Mouse (Mus musculus) neural tube, embryonic 11.5 days (tissue): ENCODE results near the gene Elp4. TPM values are rescaled to one million over a fixed set of nuclear protein-coding genes. Genes with fewer than 3 reads are reported as not detected.

Source experiments
- ATAC-seq: fragments of 200-750 bp; cut with Nextera tagmentation; 2 replicates; pipeline ENCODE4 v1.8.0; 2017; ENCODE audit warnings: moderate number of reproducible peaks, mild to moderate bottlenecking, moderate TSS enrichment, moderate library complexity; ENCODE audit not compliant: insufficient read depth, low FRiP score, low TSS enrichment
- DNase-seq: peaks from one replicate; pipeline ENCODE4 v3.0.0-alpha.2; 2015; ENCODE audit warnings: low spot score
- H3K27ac ChIP-seq: fragments of 300-500 bp; sonication (generic); 2 replicates; pipeline ENCODE4 v1.5.1; 2014; ENCODE audit warnings: low read depth, mild to moderate bottlenecking, low read length
- H3K27me3 ChIP-seq: fragments of 300-500 bp; sonication (generic); 2 replicates; pipeline ENCODE4 v1.6.1; 2014; ENCODE audit warnings: mild to moderate bottlenecking, low read length, mixed read lengths; ENCODE audit not compliant: control insufficient read depth, insufficient read depth
- H3K36me3 ChIP-seq: fragments of 300-500 bp; sonication (generic); 2 replicates; pipeline ENCODE4 v1.6.1; 2014; ENCODE audit warnings: mild to moderate bottlenecking, low read length, moderate library complexity, mixed read lengths; ENCODE audit not compliant: control insufficient read depth, insufficient read depth
- H3K4me1 ChIP-seq: fragments of 300-500 bp; sonication (generic); 2 replicates; pipeline ENCODE4 v1.6.1; 2014; ENCODE audit warnings: low read length, mixed read lengths; ENCODE audit not compliant: control insufficient read depth, insufficient read depth
- H3K4me2 ChIP-seq: fragments of 300-500 bp; sonication (generic); 2 replicates; pipeline ENCODE4 v1.6.1; 2014; ENCODE audit warnings: low read depth, mild to moderate bottlenecking, moderate library complexity
- H3K4me3 ChIP-seq: fragments of 300-500 bp; sonication (generic); 2 replicates; pipeline ENCODE4 v1.5.1; 2014; ENCODE audit warnings: low read depth, low read length
- H3K9ac ChIP-seq: fragments of 300-500 bp; sonication (generic); 2 replicates; pipeline ENCODE4 v1.6.1; 2014; ENCODE audit warnings: mild to moderate bottlenecking, low read length
- H3K9me3 ChIP-seq: fragments of 300-500 bp; sonication (generic); 2 replicates; pipeline ENCODE4 v1.6.1; 2016; ENCODE audit warnings: low read length; ENCODE audit not compliant: control insufficient read depth
- WGBS: fragments of 180-500 bp; shearing (Covaris S2); extraction: QIAGEN DNeasy Blood & Tissue Kit; methylation state at CpG from one replicate; pipeline ENCODE4 v1.1.7; 2014; 5-methylcytosine and 5-hydroxymethylcytosine counted together
- polyA plus RNA-seq: library from polyadenylated mRNA; unstranded; fragments of >200 nt; fragmentation: Nextera tagmentation; extraction: Ambion mirVana; gene quantifications from 2 replicates; pipeline ENCODE4 v1.2.1, GENCODE M21; 2014

Elp4 gene
- polyA plus RNA-seq, 1 experiment from 2014 or later, result 53.2 TPM

DNA sequence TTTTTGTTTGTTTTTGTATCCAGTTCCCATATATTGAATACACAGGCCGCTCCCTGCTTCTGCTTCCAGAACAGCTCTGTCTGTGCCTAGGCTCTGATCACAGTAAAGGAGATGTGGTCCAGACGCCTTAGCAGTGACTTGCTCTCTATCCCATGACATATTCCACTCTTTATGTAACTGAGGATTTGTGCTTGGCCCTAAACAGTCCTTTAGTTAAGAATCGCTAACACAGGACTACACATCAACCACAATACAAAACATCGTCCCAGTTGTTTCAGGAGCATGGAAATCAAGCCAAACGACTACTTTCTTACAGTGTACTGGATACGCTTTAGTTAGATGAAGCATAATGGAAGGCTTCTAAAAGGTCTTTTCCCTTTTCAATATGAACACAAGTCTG lies 102.8 kb downstream of the Elp4 start:
- no peaks in the 10 kb centered on the region for H3K27me3 ChIP-seq
- H3K4me1 ChIP-seq, result no peaks in the 10 kb centered on the region
- no peaks in the 10 kb centered on the region for H3K9me3 ChIP-seq
- no peak overlapping the region for H3K27ac ChIP-seq
- DNase-seq (no peak), ATAC-seq (no peak)
- no peak overlapping the region for H3K4me2 ChIP-seq
- WGBS, result 78% methylated on average over 6 of the region's 6 CpGs
- no peak overlapping the region for H3K4me3 ChIP-seq
- no peak overlapping the region for H3K9ac ChIP-seq
- H3K36me3 ChIP-seq, result no peaks in the 10 kb centered on the region

DNA sequence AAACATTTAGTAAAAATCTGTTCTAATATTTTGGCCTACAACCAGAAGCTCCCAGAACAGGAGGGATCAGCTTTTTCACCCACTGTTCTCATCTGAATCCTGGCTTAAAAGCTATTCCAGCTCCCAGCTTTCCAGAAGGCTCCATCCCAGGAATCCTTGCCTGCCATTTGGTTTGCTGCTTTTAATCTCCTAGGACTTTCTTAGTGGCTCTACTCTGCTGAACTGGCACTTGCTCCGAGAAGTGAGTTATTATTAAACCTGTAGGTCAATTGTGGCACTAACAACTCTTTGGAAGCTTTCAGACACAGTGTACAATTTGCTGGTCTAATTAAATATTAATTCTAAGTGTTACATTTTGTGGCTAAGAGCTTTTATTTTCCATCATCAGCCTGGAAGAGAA lies 103.7 kb downstream of the Elp4 start:
- 45% methylated on average over 1 of the region's 1 CpGs for WGBS
- Histone ChIP-seq H3K9ac (no peak overlapping the region), H3K36me3 (no peaks in the 10 kb centered on the region), H3K9me3 (no peaks in the 10 kb centered on the region), H3K4me3 (no peak overlapping the region), H3K4me1 (no peaks in the 10 kb centered on the region), H3K27ac (no peak overlapping the region), H3K27me3 (no peaks in the 10 kb centered on the region), H3K4me2 (no peak overlapping the region)
- no peak for ATAC-seq
- DNase-seq, result no peak

DNA sequence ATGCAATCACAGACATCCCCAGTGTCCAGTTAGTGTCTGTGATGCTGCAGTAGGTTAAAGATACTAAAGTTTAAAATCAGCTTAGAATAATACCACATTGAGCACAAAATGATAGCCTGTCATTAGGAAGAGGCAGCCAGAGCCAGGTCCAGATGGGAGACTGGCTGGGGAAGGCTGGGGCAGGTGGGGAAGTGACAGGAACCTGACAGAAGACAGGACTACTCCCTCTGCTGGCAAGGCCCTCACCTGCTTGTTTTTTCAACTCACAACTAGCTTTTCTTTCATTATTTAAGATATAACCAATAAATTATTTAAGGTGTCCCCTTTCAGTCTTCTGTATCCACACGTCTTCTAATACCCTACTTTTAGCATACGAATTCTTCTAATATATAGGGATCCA lies 104.5 kb downstream of the Elp4 start:
- Histone ChIP-seq H3K4me2 (no peak overlapping the region), H3K36me3 (no peaks in the 10 kb centered on the region), H3K4me1 (no peaks in the 10 kb centered on the region), H3K27me3 (no peaks in the 10 kb centered on the region), H3K9me3 (no peaks in the 10 kb centered on the region), H3K9ac (no peak overlapping the region), H3K4me3 (no peak overlapping the region), H3K27ac (no peak overlapping the region)
- DNase-seq (no peak), ATAC-seq (no peak)
- WGBS, result 64% methylated on average over 2 of the region's 2 CpGs

DNA sequence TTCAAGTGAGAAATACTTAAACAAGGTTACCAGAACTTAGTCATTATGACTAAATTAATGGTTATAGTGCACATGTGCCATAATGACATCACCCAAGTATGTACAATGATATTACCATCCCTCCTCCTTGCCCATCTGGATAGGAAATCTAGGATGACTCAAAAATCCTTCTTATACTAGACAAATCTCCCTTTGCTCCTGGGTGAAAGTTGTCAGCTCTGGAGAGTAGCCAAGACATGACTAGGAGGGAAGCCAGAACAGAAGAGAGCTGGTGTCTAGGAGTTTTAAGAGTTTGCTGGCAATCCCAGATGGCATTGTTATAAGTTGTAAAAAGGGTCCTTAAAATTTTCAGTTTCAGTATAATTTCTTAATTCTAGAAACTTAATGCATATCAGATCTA lies 106.5 kb downstream of the Elp4 start:
- DNase-seq (no peak), ATAC-seq (no peak)
- H3K4me2 ChIP-seq, result no peak overlapping the region
- no peak overlapping the region for H3K27ac ChIP-seq
- no peaks in the 10 kb centered on the region for H3K4me1 ChIP-seq
- H3K9me3 ChIP-seq, result no peaks in the 10 kb centered on the region
- H3K4me3 ChIP-seq, result no peak overlapping the region
- H3K9ac ChIP-seq, result no peak overlapping the region
- H3K36me3 ChIP-seq, result no peaks in the 10 kb centered on the region
- H3K27me3 ChIP-seq, result no peaks in the 10 kb centered on the region

DNA sequence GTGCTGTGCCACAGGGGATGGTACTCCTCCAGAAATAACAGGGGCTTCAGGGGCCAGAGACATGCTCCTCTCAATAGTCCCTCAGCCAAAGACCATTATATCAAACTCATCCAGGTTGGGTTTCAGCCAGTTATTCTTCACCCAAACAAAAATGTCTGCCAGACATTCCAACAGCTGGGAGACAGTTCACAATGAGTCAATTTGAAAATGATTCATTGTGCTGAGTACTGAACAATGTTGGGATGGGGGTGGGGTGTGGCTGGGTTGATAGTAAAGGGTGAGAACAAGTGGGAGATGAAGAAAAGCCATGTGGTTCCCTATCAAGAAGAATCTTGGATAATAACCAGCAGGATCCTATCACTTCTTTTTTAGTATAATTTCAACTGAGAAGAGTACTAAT lies 108.3 kb downstream of the Elp4 start:
- no peaks in the 10 kb centered on the region for H3K36me3 ChIP-seq
- H3K4me2 ChIP-seq, result no peak overlapping the region
- H3K9ac ChIP-seq, result no peak overlapping the region
- H3K27me3 ChIP-seq, result no peaks in the 10 kb centered on the region
- no peak for ATAC-seq
- no peak for DNase-seq
- no peaks in the 10 kb centered on the region for H3K9me3 ChIP-seq
- no peak overlapping the region for H3K27ac ChIP-seq
- 0 out of 2 replicates have a peak, but pooled peaks cover 1% of the 10 kb centered on the region for H3K4me1 ChIP-seq
- H3K4me3 ChIP-seq, result no peak overlapping the region

DNA sequence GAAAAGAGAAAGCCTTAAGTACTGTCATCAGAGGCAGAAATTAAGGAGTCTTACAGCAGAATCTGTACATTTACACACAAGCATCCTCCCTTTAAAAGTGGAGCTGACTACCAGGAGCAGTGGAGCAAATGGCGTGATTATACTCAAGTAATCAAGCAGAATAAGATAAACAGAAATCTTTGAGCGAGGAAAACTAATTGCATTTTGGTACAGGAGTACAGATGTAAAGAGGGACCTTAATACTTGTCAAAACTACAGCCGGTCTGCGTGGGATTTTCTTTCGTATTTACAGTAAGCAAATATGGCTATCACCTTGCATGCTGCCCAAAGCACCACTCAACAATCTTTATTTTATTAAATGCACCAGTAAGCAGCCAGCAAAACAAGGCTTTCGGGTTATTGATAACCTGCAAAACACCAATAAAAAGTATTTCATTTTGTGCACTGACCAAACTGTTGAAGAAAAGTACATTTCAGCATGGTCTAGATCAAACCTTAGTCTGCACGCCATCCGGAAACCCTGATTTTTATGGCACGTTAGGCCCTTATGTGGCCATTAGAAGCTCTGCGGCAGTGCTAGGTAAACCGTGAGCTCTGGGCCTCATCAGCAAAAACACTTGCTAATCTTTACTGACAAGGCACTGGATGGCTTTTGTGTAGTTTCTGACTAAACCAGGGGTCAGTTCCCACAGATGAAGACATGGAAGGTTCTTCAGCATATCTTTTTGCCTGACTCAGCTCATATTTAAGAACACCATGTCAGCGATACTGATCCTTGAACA lies 111.8 kb downstream of the Elp4 start:
- 0 out of 2 replicates have a peak, but pooled peaks cover 4% of the 10 kb centered on the region for H3K4me1 ChIP-seq
- 62% methylated on average over 12 of the region's 12 CpGs for WGBS
- no peaks in the 10 kb centered on the region for H3K9me3 ChIP-seq
- no peaks in the 10 kb centered on the region for H3K27me3 ChIP-seq
- H3K4me2 ChIP-seq, result no peak overlapping the region
- no peak for DNase-seq
- no peak overlapping the region for H3K27ac ChIP-seq
- H3K36me3 ChIP-seq, result no peaks in the 10 kb centered on the region
- no peak overlapping the region for H3K9ac ChIP-seq
- H3K4me3 ChIP-seq, result no peak overlapping the region
- ATAC-seq, result no peak

DNA sequence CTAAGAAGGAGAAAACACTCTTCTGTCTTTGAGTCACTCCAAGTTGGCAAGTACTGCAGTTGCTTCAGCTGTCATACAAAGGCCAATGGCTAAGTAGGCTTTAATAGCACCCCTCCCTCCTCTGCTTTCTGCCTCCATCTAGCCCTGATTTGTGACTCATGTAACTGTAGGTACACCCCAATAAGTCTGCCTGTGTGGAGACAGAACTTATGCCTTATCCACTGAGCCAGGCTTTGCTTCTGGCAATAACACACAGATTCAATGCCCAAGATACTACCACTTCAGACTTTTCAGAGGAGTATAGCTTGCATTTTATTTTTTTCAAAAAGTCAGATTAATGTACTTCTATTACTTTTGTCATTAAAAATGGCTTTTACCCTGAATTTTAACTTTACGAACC lies 114.4 kb downstream of the Elp4 start:
- no peak for ATAC-seq
- 0 out of 2 replicates have a peak, but pooled peaks cover 4% of the 10 kb centered on the region for H3K4me1 ChIP-seq
- H3K27me3 ChIP-seq, result no peaks in the 10 kb centered on the region
- H3K9ac ChIP-seq, result no peak overlapping the region
- no peaks in the 10 kb centered on the region for H3K9me3 ChIP-seq
- no peak overlapping the region for H3K4me2 ChIP-seq
- H3K36me3 ChIP-seq, result no peaks in the 10 kb centered on the region
- DNase-seq, result no peak
- WGBS, result 94% methylated on average over 1 of the region's 1 CpGs
- no peak overlapping the region for H3K4me3 ChIP-seq
- H3K27ac ChIP-seq, result no peak overlapping the region

DNA sequence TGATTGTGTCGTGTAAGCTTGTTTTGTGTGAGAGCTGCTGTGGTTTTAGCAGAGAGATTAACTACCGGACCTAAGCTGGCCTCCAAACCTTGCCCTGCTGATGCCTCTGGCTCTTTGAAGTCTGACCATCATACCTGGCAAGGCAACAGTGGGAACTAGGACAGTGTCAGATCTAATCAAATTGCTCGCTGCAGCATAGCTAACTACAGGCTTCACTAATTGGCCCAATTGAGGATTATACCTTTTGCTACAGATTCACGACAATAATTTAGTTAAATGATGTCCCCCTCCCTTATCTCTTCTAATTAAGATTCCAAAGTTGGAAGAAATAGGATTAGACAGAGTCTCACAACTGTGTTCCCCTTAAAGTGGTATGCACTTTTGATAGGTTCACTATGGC lies 116.6 kb downstream of the Elp4 start:
- DNase-seq, result no peak
- Histone ChIP-seq H3K9me3 (no peaks in the 10 kb centered on the region), H3K4me2 (no peak overlapping the region), H3K27ac (no peak overlapping the region), H3K27me3 (no peaks in the 10 kb centered on the region), H3K4me1 (0 out of 2 replicates have a peak, but pooled peaks cover 4% of the 10 kb centered on the region), H3K9ac (no peak overlapping the region), H3K4me3 (no peak overlapping the region), H3K36me3 (no peaks in the 10 kb centered on the region)
- ATAC-seq, result no peak
- WGBS, result 79% methylated on average over 4 of the region's 4 CpGs

DNA sequence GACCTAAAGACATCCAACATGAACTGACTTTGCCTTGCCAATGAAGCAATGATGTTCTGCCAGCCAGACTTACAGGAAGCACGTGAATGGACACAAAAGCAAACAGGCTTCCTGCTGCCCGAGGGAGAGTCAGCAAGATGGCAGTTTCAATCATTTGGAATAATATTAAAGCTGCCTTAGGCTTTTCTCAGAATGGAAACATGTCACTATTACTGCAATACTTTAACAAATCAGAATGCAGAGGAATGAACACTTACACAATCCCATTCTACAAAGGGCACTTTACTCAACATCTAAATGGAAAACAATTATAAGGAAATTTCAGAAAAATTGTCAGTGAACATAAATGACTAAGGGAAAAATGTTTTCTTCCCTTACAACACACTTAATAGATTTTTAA lies 117.4 kb downstream of the Elp4 start:
- H3K9me3 ChIP-seq, result no peaks in the 10 kb centered on the region
- no peak overlapping the region for H3K4me2 ChIP-seq
- H3K9ac ChIP-seq, result no peak overlapping the region
- WGBS, result 38% methylated on average over 2 of the region's 2 CpGs
- no peak overlapping the region for H3K4me3 ChIP-seq
- H3K36me3 ChIP-seq, result no peaks in the 10 kb centered on the region
- H3K27ac ChIP-seq, result no peak overlapping the region
- ATAC-seq (no peak), DNase-seq (no peak)
- H3K4me1 ChIP-seq, result 0 out of 2 replicates have a peak, but pooled peaks cover 4% of the 10 kb centered on the region
- H3K27me3 ChIP-seq, result no peaks in the 10 kb centered on the region
